Mouse (Mus musculus) midbrain, embryonic 14.5 days (tissue): ENCODE measurements at regions not wholly inside any gene's neighbourhood (a gene's known extent, or its start where the extent isn't known, plus 50 kb on each side); places are given as distances from the start of the nearest gene placed in this dataset.

Experiments
- ATAC-seq: fragments of 200-750 bp; cut with Nextera tagmentation; 2 replicates; pipeline ENCODE4 v1.8.0; 2017; ENCODE audit warnings: moderate number of reproducible peaks, moderate library complexity; ENCODE audit not compliant: low FRiP score, low TSS enrichment
- DNase-seq: peaks from one replicate; pipeline ENCODE4 v3.0.0-alpha.2; 2015
- H3K27ac ChIP-seq: fragments of 300-500 bp; sonication (generic); replicated peaks from 2 replicates; pipeline ENCODE4 v1.5.1; 2014; ENCODE audit warnings: mild to moderate bottlenecking, low read depth, low read length, moderate library complexity
- H3K27me3 ChIP-seq: fragments of 300-500 bp; sonication (generic); 2 replicates; pipeline ENCODE4 v1.6.1; 2014; ENCODE audit warnings: low read length, control low read depth, mixed read lengths; ENCODE audit not compliant: control insufficient read depth, insufficient read depth
- H3K36me3 ChIP-seq: fragments of 300-500 bp; sonication (generic); 2 replicates; pipeline ENCODE4 v1.6.1; 2014; ENCODE audit warnings: low read length, control low read depth; ENCODE audit not compliant: control insufficient read depth, insufficient read depth
- H3K4me1 ChIP-seq: fragments of 300-500 bp; sonication (generic); 2 replicates; pipeline ENCODE4 v1.6.1; 2014; ENCODE audit warnings: mild to moderate bottlenecking, antibody characterized with exemption, low read length, control low read depth; ENCODE audit not compliant: control insufficient read depth, insufficient read depth
- H3K4me2 ChIP-seq: fragments of 300-500 bp; sonication (generic); 2 replicates; pipeline ENCODE4 v1.6.1; 2014; ENCODE audit warnings: mild to moderate bottlenecking, low read length, moderate library complexity
- H3K4me3 ChIP-seq: fragments of 300-500 bp; sonication (generic); replicated peaks from 2 replicates; pipeline ENCODE4 v1.5.1; 2014; ENCODE audit warnings: low read depth, low read length
- H3K9ac ChIP-seq: fragments of 300-500 bp; sonication (generic); replicated peaks from 2 replicates; pipeline ENCODE4 v1.6.1; 2014; ENCODE audit warnings: mild to moderate bottlenecking, low read length, moderate library complexity
- H3K9me3 ChIP-seq: fragments of 300-500 bp; sonication (generic); 2 replicates; pipeline ENCODE4 v1.6.1; 2016; ENCODE audit warnings: low read length, control low read depth, mixed read lengths; ENCODE audit not compliant: control insufficient read depth
- WGBS: fragments of 180-500 bp; shearing (Covaris S2); extraction: QIAGEN DNeasy Blood & Tissue Kit; methylation state at CpG from one replicate; pipeline ENCODE4 v1.1.7; 2014; 5-methylcytosine and 5-hydroxymethylcytosine counted together

DNA sequence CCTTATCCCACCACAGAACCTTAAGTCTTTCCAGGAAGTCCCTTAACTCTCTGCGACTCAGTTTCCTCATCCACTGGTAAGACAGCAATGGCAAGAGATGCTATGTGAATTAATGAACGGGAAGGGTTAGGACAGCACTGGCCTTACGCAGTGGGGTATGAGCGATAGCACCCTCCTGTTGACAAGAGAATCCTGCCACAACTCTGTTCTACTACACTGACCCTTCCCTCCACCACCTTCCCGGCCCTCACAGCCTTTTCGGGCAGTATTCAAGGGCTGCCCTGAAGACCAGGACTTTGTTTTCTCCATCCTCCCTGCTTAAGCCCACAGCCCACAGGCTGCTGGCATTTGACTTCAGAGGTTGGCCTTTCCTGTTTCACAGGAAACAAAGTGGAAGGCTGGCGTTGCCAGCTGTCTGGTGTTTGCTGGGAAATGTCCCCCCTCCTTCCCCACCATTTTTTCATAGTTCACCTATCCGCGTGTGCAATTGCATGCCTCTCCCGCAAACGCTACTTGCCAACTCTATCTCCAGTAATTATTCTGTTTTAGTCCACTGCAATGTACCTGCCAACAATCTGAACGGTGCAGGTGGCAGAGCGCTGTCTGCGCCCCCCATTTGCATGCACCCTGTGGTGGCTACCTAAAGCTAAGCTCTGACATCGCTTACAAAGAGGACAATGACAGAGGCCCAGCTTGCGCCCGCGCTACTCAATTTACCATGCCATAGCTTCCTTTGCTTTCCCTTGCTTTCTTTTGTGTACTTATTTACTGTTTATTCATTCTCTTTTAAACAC is 251.2 kb upstream of the Sp8 start:
- Histone ChIP-seq H3K4me3 (peak overlapping the region; percentile 14; the same call in 1 of the 2 replicates), H3K27ac (no peak overlapping the region), H3K27me3 (no peaks in the 10 kb centered on the region), H3K4me1 (peaks cover 3% of the 10 kb centered on the region; the same call in 1 of the 2 replicates), H3K36me3 (no peaks in the 10 kb centered on the region), H3K9me3 (no peaks in the 10 kb centered on the region), H3K9ac (peak overlapping the region; percentile 31), H3K4me2 (peak overlapping the region; percentile 49)
- DNase-seq (peak; percentile 28), ATAC-seq (no peak)
- WGBS: 22% methylated on average over 18 of the region's 18 CpGs

DNA sequence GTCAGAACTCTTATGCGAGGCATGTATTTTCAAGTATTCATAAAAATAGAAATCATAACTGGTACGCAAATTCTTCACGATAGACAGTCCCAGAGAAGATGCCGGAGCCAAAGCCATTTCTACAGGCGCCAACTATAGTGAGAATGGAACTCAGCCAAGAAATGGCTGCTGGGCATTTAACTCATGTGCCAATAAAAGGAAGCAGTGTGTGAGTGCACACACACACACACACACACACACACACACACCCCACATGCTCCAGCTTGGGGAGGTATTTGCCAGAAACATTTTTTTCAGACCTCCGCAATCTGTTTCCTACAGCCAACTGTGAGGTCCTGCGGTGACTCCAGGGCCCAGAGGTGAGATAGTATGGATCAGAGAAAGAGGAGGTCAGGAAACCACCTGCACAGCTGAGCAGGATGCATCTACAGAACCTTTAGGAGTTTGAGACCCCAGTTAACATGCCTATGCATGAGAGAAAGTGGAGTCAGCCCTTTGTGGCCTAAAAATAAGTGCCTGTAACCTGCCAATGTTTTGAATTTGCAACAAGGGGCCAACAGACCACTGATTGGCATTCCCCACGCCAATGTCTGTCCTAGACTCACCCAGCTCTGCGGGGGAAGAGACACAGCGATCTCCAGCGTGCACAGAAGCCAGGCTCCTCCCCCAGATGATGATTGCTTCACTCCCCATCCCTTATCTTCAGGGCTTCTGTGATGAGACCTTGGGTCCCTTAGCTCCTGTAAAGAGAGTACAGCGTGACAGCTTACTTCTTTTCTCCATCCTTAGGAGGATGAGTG is 262.1 kb upstream of the Sp8 start:
- ATAC-seq (no peak), DNase-seq (peak; percentile 49)
- no peak overlapping the region for H3K27ac ChIP-seq

GRCm38 (mm10) chr12:118569811-118570210 is 268.6 kb upstream of the Sp4 start:
- Histone ChIP-seq H3K9me3 (no peaks in the 10 kb centered on the region), H3K27me3 (no peaks in the 10 kb centered on the region), H3K4me1 (peaks cover under 1% of the 10 kb centered on the region), H3K36me3 (no peaks in the 10 kb centered on the region), H3K27ac (no peak overlapping the region), H3K4me3 (no peak overlapping the region), H3K4me2 (no peak overlapping the region), H3K9ac (no peak overlapping the region)
- 99% methylated on average over 2 of the region's 2 CpGs for WGBS
- DNase-seq (no peak), ATAC-seq (no peak)

More for the DNA sequence above, 262.1 kb upstream of the Sp8 start:
- no peaks in the 10 kb centered on the region for H3K9me3 ChIP-seq
- no peak overlapping the region for H3K4me2 ChIP-seq
- H3K27me3 ChIP-seq: no peaks in the 10 kb centered on the region
- WGBS: 79% methylated on average over 12 of the region's 12 CpGs
- no peaks in the 10 kb centered on the region for H3K36me3 ChIP-seq
- H3K9ac ChIP-seq: no peak overlapping the region
- H3K4me3 ChIP-seq: no peak overlapping the region
- no peaks in the 10 kb centered on the region for H3K4me1 ChIP-seq

DNA sequence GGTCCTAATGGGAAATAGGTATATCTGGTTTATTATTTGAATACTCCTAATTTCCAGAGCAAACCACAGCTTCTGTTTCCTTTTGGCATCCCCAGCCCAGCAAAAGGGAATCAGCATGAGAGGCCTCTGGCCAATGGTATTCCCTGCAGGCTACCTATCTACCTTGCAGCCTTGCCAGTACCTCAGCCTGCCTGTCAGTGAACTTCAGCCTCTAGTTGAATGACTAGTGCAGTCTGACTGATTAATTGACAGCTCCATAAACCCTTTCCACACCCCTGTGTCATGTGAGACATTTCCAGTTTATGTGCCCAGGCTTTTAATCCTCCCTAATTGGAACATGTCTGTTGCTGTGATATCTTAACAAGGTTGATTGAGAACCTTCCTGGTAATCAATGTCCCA is 265.4 kb upstream of the Sp4 start:
- Histone ChIP-seq H3K36me3 (no peaks in the 10 kb centered on the region), H3K4me1 (peaks cover 9% of the 10 kb centered on the region), H3K9ac (no peak overlapping the region), H3K4me2 (no peak overlapping the region), H3K9me3 (no peaks in the 10 kb centered on the region), H3K27me3 (no peaks in the 10 kb centered on the region), H3K27ac (no peak overlapping the region), H3K4me3 (no peak overlapping the region)
- no peak for ATAC-seq
- DNase-seq: no peak

- peak overlapping the region; percentile 22; the same call in 1 of the 2 replicates for H3K4me2 ChIP-seq
- H3K9me3 ChIP-seq: no peaks in the 10 kb centered on the region
- WGBS: 20% methylated on average over 9 of the region's 9 CpGs
- H3K9ac ChIP-seq: no peak overlapping the region
- H3K27ac ChIP-seq: peak overlapping the region; percentile 52
- no peaks in the 10 kb centered on the region for H3K27me3 ChIP-seq
- ATAC-seq: peak; percentile 76
- DNase-seq: peak; percentile 66
- H3K36me3 ChIP-seq: no peaks in the 10 kb centered on the region
- no peak overlapping the region for H3K4me3 ChIP-seq
- H3K4me1 ChIP-seq: peaks cover 9% of the 10 kb centered on the region
Observed at GRCm38 (mm10) chr12:118564394-118565112, 263.3 kb upstream of the Sp4 start.

GRCm38 (mm10) chr12:118562226-118562625 is 261.0 kb upstream of the Sp4 start:
- no peak overlapping the region for H3K4me2 ChIP-seq
- no peaks in the 10 kb centered on the region for H3K9me3 ChIP-seq
- ATAC-seq (no peak), DNase-seq (peak; percentile 28)
- no peaks in the 10 kb centered on the region for H3K36me3 ChIP-seq
- H3K4me3 ChIP-seq: no peak overlapping the region
- no peak overlapping the region for H3K27ac ChIP-seq
- no peak overlapping the region for H3K9ac ChIP-seq
- peaks cover 9% of the 10 kb centered on the region for H3K4me1 ChIP-seq
- H3K27me3 ChIP-seq: no peaks in the 10 kb centered on the region
- WGBS: 19% methylated on average over 2 of the region's 2 CpGs

DNA sequence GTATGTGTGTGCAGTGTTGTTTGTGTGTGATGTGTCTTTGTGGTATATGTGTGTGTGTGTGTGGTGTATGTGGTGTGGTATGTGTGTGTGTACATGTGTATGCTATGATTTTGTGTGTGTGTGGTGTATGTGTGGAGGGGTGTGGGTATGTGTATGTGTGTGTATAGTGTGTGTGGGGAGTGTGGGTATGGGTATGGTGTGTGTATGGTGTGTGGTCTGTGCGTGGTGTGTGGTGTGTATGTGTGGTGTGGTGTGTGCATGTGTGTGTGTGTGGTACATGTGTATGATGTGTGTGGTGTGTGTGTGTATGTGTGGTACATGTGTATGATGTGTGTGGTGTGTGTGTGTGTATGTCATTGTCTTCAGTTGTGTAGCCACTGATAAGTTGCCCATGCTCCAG is 247.8 kb upstream of the Sp4 start:
- no peak overlapping the region for H3K9ac ChIP-seq
- no peak overlapping the region for H3K27ac ChIP-seq
- no peak overlapping the region for H3K4me3 ChIP-seq
- 80% methylated on average over 1 of the region's 1 CpGs for WGBS
- DNase-seq: no peak
- no peaks in the 10 kb centered on the region for H3K9me3 ChIP-seq
- ATAC-seq: no peak
- no peaks in the 10 kb centered on the region for H3K4me1 ChIP-seq
- H3K36me3 ChIP-seq: no peaks in the 10 kb centered on the region
- no peak overlapping the region for H3K4me2 ChIP-seq
- H3K27me3 ChIP-seq: no peaks in the 10 kb centered on the region

GRCm38 (mm10) chr12:118540336-118540735 is 239.1 kb upstream of the Sp4 start:
- Histone ChIP-seq H3K36me3 (no peaks in the 10 kb centered on the region), H3K27ac (no peak overlapping the region), H3K4me3 (no peak overlapping the region), H3K4me2 (no peak overlapping the region), H3K27me3 (no peaks in the 10 kb centered on the region), H3K9ac (no peak overlapping the region), H3K9me3 (no peaks in the 10 kb centered on the region), H3K4me1 (0 out of 2 replicates have a peak, but pooled peaks cover 4% of the 10 kb centered on the region)
- DNase-seq (peak; percentile 30), ATAC-seq (no peak)
- 17% methylated on average over 6 of the region's 6 CpGs for WGBS
